Mouse (Mus musculus) kidney, adult 2 months (tissue): ENCODE results near the gene Fam3b.

Source experiments
- CTCF ChIP-seq: fragments of 200-500 bp; conservative IDR thresholded peaks from 2 replicates; pipeline ENCODE4 v1.5.1; 2011; ENCODE audit warnings: low read depth, mild to moderate bottlenecking, control low read depth, low read length, moderate library complexity, mixed read lengths; ENCODE audit not compliant: insufficient read depth, insufficient read length
- POLR2A ChIP-seq: fragments of 200-500 bp; IDR thresholded peaks from one replicate; pipeline ENCODE4 v1.6.1; 2011; ENCODE audit warnings: low read depth, low read length, control low read depth

DNA sequence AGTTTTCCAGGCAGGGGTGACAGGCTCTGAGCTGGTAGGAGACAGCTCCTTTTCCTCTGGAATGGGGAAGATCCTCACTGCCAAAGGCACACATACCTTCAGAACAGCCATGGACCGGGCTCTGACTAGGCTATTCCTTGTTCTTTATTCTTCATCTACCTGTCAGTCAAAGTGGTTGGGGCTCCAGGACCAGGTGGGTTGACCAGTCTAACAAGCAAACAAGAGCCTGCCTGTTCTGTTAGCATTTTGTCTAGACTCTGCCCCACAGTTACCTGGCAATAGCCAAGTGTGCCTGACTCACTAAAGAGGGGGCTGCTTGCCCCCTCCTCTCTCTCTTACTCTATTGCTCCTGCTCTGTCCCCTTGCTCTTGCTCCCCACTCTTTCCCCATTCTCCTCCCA, 22.2 kb downstream of the Fam3b start:
- TF ChIP-seq CTCF, result no peak
- TF ChIP-seq POLR2A, result no peak
